ENCODE assay signal across 18 mouse cellular contexts in genomic region chr6:136439205-136439604, GRCm38 (mm10). TPM values are rescaled to one million over a fixed set of nuclear protein-coding genes. Genes with fewer than 3 reads are reported as not detected.
DNase-seq lines count a peak whose midpoint lies in the region; ATAC-seq and TF ChIP-seq lines count a peak whose summit lies in the region.
"Not testable (repeated sequence)": the region's sequence is repeated elsewhere in the genome, so short reads cannot be mapped to it uniquely, and the experiment has no call there.
"Had no signal": no experiment of that assay in that cellular context is flagged by ENCODE, and none has a peak within 500 bp of the region (broad histone marks: within the 10 kb centered on the region; RNA-seq: fewer than 3 reads in every experiment).

No protein-coding gene starts in this region.

- not testable (repeated sequence) for TF ChIP-seq RAD21 in MEL (IDR thresholded peaks at IDR 0.05; ENCODE audit: low read depth, low read length)

- 58% methylated on average over 2 of the region's 2 CpGs for WGBS in liver, embryonic 14.5 days (ENCODE audit: insufficient replicate concordance)
- 56% methylated on average over 2 of the region's 2 CpGs for WGBS in liver, postnatal 0 days (ENCODE audit: insufficient replicate concordance)

- H3K9me3 ChIP-seq in MEL (replicated peaks; ENCODE audit: insufficient read depth, low read length); liver, embryonic 14.5 days (ENCODE audit: control insufficient read depth, low read length); liver, postnatal 0 days (ENCODE audit: low read length): not testable (repeated sequence)

- H3K79me2 ChIP-seq in MEL (ENCODE audit: control insufficient read depth, insufficient read depth, low read length, poor library complexity), result not testable (repeated sequence)

- TF ChIP-seq POLR2A in MEL (IDR thresholded peaks at IDR 0.05; ENCODE audit: control insufficient read depth in 1 of 2, insufficient read depth in 1 of 2, low read depth in 1 of 2, low read length in 2 of 2, poor library complexity in 1 of 2), result not testable (repeated sequence)

- H3K4me2 ChIP-seq in liver, embryonic 14.5 days (ENCODE audit: low read depth); liver, postnatal 0 days (ENCODE audit: low read depth, low read length): not testable (repeated sequence)

- not testable (repeated sequence) for DNase-seq in MEL (ENCODE audit: low read depth, low spot score); liver, embryonic 14.5 days (ENCODE audit: low read depth in 3 of 3, low spot score in 3 of 3); liver, postnatal 0 days

- H3K27me3 ChIP-seq in MEL (ENCODE audit: control insufficient read depth in 1 of 2, insufficient read depth in 2 of 2, low read length in 2 of 2); liver, embryonic 14.5 days (ENCODE audit: control insufficient read depth, insufficient read depth, low read length); liver, postnatal 0 days (ENCODE audit: insufficient read depth, low read length): not testable (repeated sequence)

- H3K4me3 ChIP-seq in MEL (ENCODE audit: control insufficient read depth in 1 of 2, insufficient read depth in 1 of 2, low read depth in 2 of 2, low read length in 2 of 2); liver, embryonic 14.5 days (ENCODE audit: insufficient read depth in 1 of 2, low read depth in 2 of 2, low read length in 2 of 2); liver, postnatal 0 days (ENCODE audit: low read depth, low read length): not testable (repeated sequence)

- not testable (repeated sequence) for H3K9ac ChIP-seq in MEL (ENCODE audit: control insufficient read depth, low read depth, low read length, poor library complexity, severe bottlenecking); liver, embryonic 14.5 days (replicated peaks); liver, postnatal 0 days (replicated peaks)

- not testable (repeated sequence) for H3K36me3 ChIP-seq in MEL (ENCODE audit: control insufficient read depth in 1 of 2, insufficient read depth in 2 of 2, low read length in 2 of 2); liver, embryonic 14.5 days (replicated peaks; ENCODE audit: control insufficient read depth, insufficient read depth, low read depth); liver, postnatal 0 days (replicated peaks; ENCODE audit: insufficient read depth, low read length)

- TF ChIP-seq EP300 in MEL (IDR thresholded peaks at IDR 0.05; ENCODE audit: low read depth in 1 of 2, low read length in 2 of 2), result peak in 1 of 2 experiments; percentile 40; a peak in 1 of 4 replicates
- TF ChIP-seq EP300 in liver, embryonic 14.5 days (IDR thresholded peaks at IDR 0.05; ENCODE audit: low read depth), result 0 out of 2 replicates have a peak, but pooled peaks have one; percentile 20
- peak; percentile 38; the same call in 1 of the 2 replicates for TF ChIP-seq EP300 in liver, postnatal 0 days (IDR thresholded peaks at IDR 0.05; ENCODE audit: low read depth)

- TF ChIP-seq CTCF in MEL (IDR thresholded peaks at IDR 0.05 in 2 of 3, conservative IDR thresholded peaks at IDR 0.05 in 1 of 3; ENCODE audit: control insufficient read depth in 1 of 3, insufficient read depth in 1 of 3, low read depth in 2 of 3, low read length in 3 of 3, poor library complexity in 1 of 3, severe bottlenecking in 1 of 3); liver, embryonic 14.5 days (IDR thresholded peaks at IDR 0.05; ENCODE audit: low read depth); liver, postnatal 0 days (IDR thresholded peaks at IDR 0.05; ENCODE audit: low read depth): not testable (repeated sequence)

- not testable (repeated sequence) for H3K27ac ChIP-seq in MEL (ENCODE audit: control insufficient read depth, low read depth, low read length); liver, embryonic 14.5 days; liver, postnatal 0 days (ENCODE audit: low read depth)

- not testable (repeated sequence) for H3K4me1 ChIP-seq in MEL (ENCODE audit: control insufficient read depth in 1 of 2, insufficient read depth in 2 of 2, low read length in 2 of 2); liver, embryonic 14.5 days (replicated peaks; ENCODE audit: control insufficient read depth in 2 of 2, insufficient read depth in 2 of 2, low read length in 1 of 2); liver, postnatal 0 days (ENCODE audit: insufficient read depth)

- ATAC-seq in liver, embryonic 14.5 days (ENCODE audit: insufficient read depth); liver, postnatal 0 days: not testable (repeated sequence)
- peak; percentile 68 for ATAC-seq in megakaryocyte progenitor cell, adult 5-6 weeks (replicated peaks; ENCODE audit: poor library complexity)
- peak; percentile 81 for ATAC-seq in megakaryocyte-erythroid progenitor cell, adult 5-6 weeks (replicated peaks; ENCODE audit: low FRiP score, low TSS enrichment, poor library complexity, severe bottlenecking)

TF ChIP-seq in MEL, 35 proteins besides CTCF, POLR2A, EP300 and RAD21:
- TF ChIP-seq TAL1 (IDR thresholded peaks at IDR 0.05; ENCODE audit: low read length), result peak; percentile 46

RNA-seq across cellular contexts. Expression of gene E330021D16Rik, which starts 23.8 kb away (rescaled TPM):
- not detected in 2 replicates for total RNA-seq in MEL (2012; rRNA removed)
- polyA plus RNA-seq in MEL (2012; ENCODE audit: insufficient read depth in 1 of 2, insufficient read length in 2 of 2, low read depth in 1 of 2, low replicate concordance in 2 of 2, missing spikeins in 1 of 2), result not detected
- 0.08 and 0.09 TPM in 2 replicates for polyA plus RNA-seq in liver, embryonic 14.5 days (2012; rRNA removed)
- polyA plus RNA-seq in liver, embryonic 14.5 days (2014; fragmentation: Nextera tagmentation; extraction: Ambion mirVana), result 0.19 and 0.34 TPM in 2 replicates
- 0.47 and 0.67 TPM in 2 replicates for polyA plus RNA-seq in liver, postnatal 0 days (2015; fragmentation: Nextera tagmentation; extraction: Ambion mirVana)
- total RNA-seq in megakaryocyte progenitor cell, adult 5-6 weeks (2015), result not detected in 2 replicates
- total RNA-seq in megakaryocyte progenitor cell, adult 5-6 weeks (2017), result not detected in 2 replicates
- total RNA-seq in megakaryocyte-erythroid progenitor cell, adult 5-6 weeks (2014; fragmentation: Nextera tagmentation), result not detected in 2 replicates
- total RNA-seq in megakaryocyte-erythroid progenitor cell, adult 5-6 weeks (2017), result not detected in 2 replicates
- total RNA-seq: adrenal gland, adult 18-20 months; adrenal gland, adult 2 months; adrenal gland, adult 8-10 months; adrenal gland, postnatal 10 days; adrenal gland, postnatal 14 days; adrenal gland, postnatal 25 days; adrenal gland, postnatal 36 days; CH12.LX had no signal
- polyA plus RNA-seq: adrenal gland, adult 2 months; brain, embryonic 14.5 days; C2C12; cerebellum, adult 2 months; G1E; Patski had no signal
